Mouse (Mus musculus) CH12.LX (cell line): Measurements from ENCODE around the gene Oprd1.

ENCODE experiments used
- BHLHE40 ChIP-seq: IDR thresholded peaks from 2 replicates; pipeline ENCODE4 v1.6.1; 2011; ENCODE audit warnings: mild to moderate bottlenecking, low read depth, low read length, improper control_type of control experiment
- CHD2 ChIP-seq: IDR thresholded peaks from 2 replicates; pipeline ENCODE4 v1.6.1; 2011; ENCODE audit warnings: low read length, improper control_type of control experiment
- CTCF ChIP-seq, 2 experiments: IDR thresholded peaks in 1 of 2; conservative IDR thresholded peaks in 1 of 2; 2 replicates each; pipeline ENCODE4 v1.5.1; 2011 to 2012; ENCODE audit warnings: low read depth in 2 of 2, low read length in 2 of 2, improper control_type of control experiment in 1 of 2, inconsistent platforms in 1 of 2, mild to moderate bottlenecking in 1 of 2, moderate library complexity in 1 of 2
- ELF1 ChIP-seq: IDR thresholded peaks from 2 replicates; pipeline ENCODE4 v1.6.1; 2014; ENCODE audit warnings: low read depth, mild to moderate bottlenecking, inconsistent platforms, low read length, improper control_type of control experiment
- EP300 ChIP-seq: IDR thresholded peaks from 2 replicates; pipeline ENCODE4 v1.6.1; 2011; ENCODE audit warnings: low read length, improper control_type of control experiment
- GABPA ChIP-seq: IDR thresholded peaks from 2 replicates; pipeline ENCODE4 v1.6.1; 2012; ENCODE audit warnings: low read depth, low read length, improper control_type of control experiment, inconsistent platforms; ENCODE audit not compliant: insufficient replicate concordance
- HCFC1 ChIP-seq: IDR thresholded peaks from 2 replicates; pipeline ENCODE4 v1.6.1; 2012; ENCODE audit warnings: low read depth, mild to moderate bottlenecking, inconsistent platforms, low read length, improper control_type of control experiment
- JUND ChIP-seq: conservative IDR thresholded peaks from 2 replicates; pipeline ENCODE4 v1.6.1; 2011; ENCODE audit warnings: low read depth, low read length, improper control_type of control experiment
- POLR2A ChIP-seq: IDR thresholded peaks from 2 replicates; pipeline ENCODE4 v1.6.1; 2011; ENCODE audit warnings: low read depth, mild to moderate bottlenecking, improper control_type of control experiment, low read length
- RCOR1 ChIP-seq: conservative IDR thresholded peaks from 2 replicates; pipeline ENCODE4 v1.6.1; 2012; ENCODE audit warnings: low read depth, mild to moderate bottlenecking, inconsistent platforms, low read length, improper control_type of control experiment
- USF2 ChIP-seq: conservative IDR thresholded peaks from 2 replicates; pipeline ENCODE4 v1.6.1; 2011; ENCODE audit warnings: low read depth, low read length, improper control_type of control experiment
- ZKSCAN1 ChIP-seq: IDR thresholded peaks from 2 replicates; pipeline ENCODE4 v1.6.1; 2012; ENCODE audit warnings: low read depth, inconsistent platforms, low read length, improper control_type of control experiment, borderline replicate concordance
- ZMIZ1 ChIP-seq: IDR thresholded peaks from 2 replicates; pipeline ENCODE4 v1.6.1; 2012; ENCODE audit warnings: low read depth, mild to moderate bottlenecking, inconsistent platforms, low read length, improper control_type of control experiment

- TF ChIP-seq POLR2A (no peak), GABPA (no peak), CTCF (conservative IDR thresholded peaks at IDR 0.05 in 1 of 2, IDR thresholded peaks at IDR 0.05 in 1 of 2; ENCODE audit: low read depth in 2 of 2, low read length in 2 of 2) (no peak), ZMIZ1 (no peak), ZKSCAN1 (no peak), ELF1 (no peak), BHLHE40 (no peak), EP300 (no peak), JUND (no peak), USF2 (no peak), RCOR1 (no peak), CHD2 (no peak), HCFC1 (no peak)
Observed at GRCm38 (mm10) chr4:132132297-132132696, 12.0 kb downstream of the Oprd1 start.
